Mouse (Mus musculus): ENCODE data around the gene Gm28308. TPM values are rescaled to one million over a fixed set of nuclear protein-coding genes. Genes with fewer than 3 reads are reported as not detected.

Gm28308 gene
- total RNA-seq (2015; ENCODE audit: low replicate concordance) = not detected in 2 replicates
- not detected in 2 replicates for total RNA-seq (2017; ENCODE audit: low replicate concordance)

- no peak for ATAC-seq (replicated peaks; ENCODE audit: low FRiP score, poor library complexity, severe bottlenecking)
Measured at GRCm38 (mm10) chr6:52213119-52213986, at the start of gene Gm28308, which contains the start of gene Hoxa3. Gene Gm28308 (minus strand): TSS chr6:52213339. Gene Hoxa3 (minus strand): TSS chr6:52213336.

- ATAC-seq (replicated peaks; ENCODE audit: low FRiP score, poor library complexity, severe bottlenecking) = no peak
Measured at GRCm38 (mm10) chr6:52262463-52263320, 49.6 kb upstream of the Gm28308 start.

GRCm38 (mm10) chr6:52261751-52262462, 48.8 kb upstream of the Gm28308 start:
- no peak for ATAC-seq (replicated peaks; ENCODE audit: low FRiP score, poor library complexity, severe bottlenecking)

- ATAC-seq (replicated peaks; ENCODE audit: low FRiP score, poor library complexity, severe bottlenecking) = no peak
Measured at GRCm38 (mm10) chr6:52260654-52261575, 47.8 kb upstream of the Gm28308 start, which contains the start of gene Hoxa13. Gene Hoxa13 (minus strand): TSS chr6:52260880.

- no peak for ATAC-seq (replicated peaks; ENCODE audit: low FRiP score, poor library complexity, severe bottlenecking)
Measured at GRCm38 (mm10) chr6:52259811-52260261, 46.7 kb upstream of the Gm28308 start.

- no peak for ATAC-seq (replicated peaks; ENCODE audit: low FRiP score, poor library complexity, severe bottlenecking)
Measured at GRCm38 (mm10) chr6:52259081-52259790, 46.1 kb upstream of the Gm28308 start.

GRCm38 (mm10) chr6:52256956-52257355, 43.8 kb upstream of the Gm28308 start:
- no peak for ATAC-seq (replicated peaks; ENCODE audit: low FRiP score, poor library complexity, severe bottlenecking)

- no peak for ATAC-seq (replicated peaks; ENCODE audit: low FRiP score, poor library complexity, severe bottlenecking)
Measured at GRCm38 (mm10) chr6:52253511-52254500, 40.7 kb upstream of the Gm28308 start.

- no peak for ATAC-seq (replicated peaks; ENCODE audit: low FRiP score, poor library complexity, severe bottlenecking)
Measured at GRCm38 (mm10) chr6:52252775-52253376, 39.7 kb upstream of the Gm28308 start.

- ATAC-seq (replicated peaks; ENCODE audit: low FRiP score, poor library complexity, severe bottlenecking) = no peak
Measured at GRCm38 (mm10) chr6:52252016-52252774, 39.1 kb upstream of the Gm28308 start.

- ATAC-seq (replicated peaks; ENCODE audit: low FRiP score, poor library complexity, severe bottlenecking) = no peak
Measured at GRCm38 (mm10) chr6:52251177-52251879, 38.2 kb upstream of the Gm28308 start.

- no peak for ATAC-seq (replicated peaks; ENCODE audit: low FRiP score, poor library complexity, severe bottlenecking)
Measured at GRCm38 (mm10) chr6:52249826-52250225, 36.7 kb upstream of the Gm28308 start.

GRCm38 (mm10) chr6:52249415-52249738, 36.2 kb upstream of the Gm28308 start:
- ATAC-seq (replicated peaks; ENCODE audit: low FRiP score, poor library complexity, severe bottlenecking) = no peak

GRCm38 (mm10) chr6:52248638-52249414, 35.7 kb upstream of the Gm28308 start:
- no peak for ATAC-seq (replicated peaks; ENCODE audit: low FRiP score, poor library complexity, severe bottlenecking)
